Mouse (Mus musculus): ENCODE results near the gene Nwd2. TPM values are rescaled to one million over a fixed set of nuclear protein-coding genes. Genes with fewer than 3 reads are reported as not detected.

The Nwd2 gene
- polyA plus RNA-seq, 1 experiment from 2014 or later, result 0.23 TPM

DNA sequence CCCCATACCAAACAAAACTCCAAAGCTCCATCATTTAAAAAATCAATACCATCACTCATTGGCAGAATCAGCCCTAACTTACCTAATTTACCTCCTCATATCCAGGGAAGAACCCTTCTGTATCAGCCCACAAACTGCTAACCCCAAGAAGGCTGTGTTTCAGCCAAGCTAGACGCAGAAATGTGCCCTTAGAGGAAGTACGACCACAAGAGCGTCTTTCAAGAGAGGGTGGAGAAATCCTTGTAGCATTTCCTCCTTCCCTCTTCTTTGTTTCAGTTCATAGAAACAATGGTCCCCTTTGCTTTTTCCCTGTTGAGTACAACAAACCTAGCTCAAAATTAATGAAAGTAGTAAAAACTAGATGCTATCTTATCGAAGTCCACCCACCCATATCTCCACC lies 182.2 kb downstream of the Nwd2 start:
- no peaks in the 10 kb centered on the region for H3K27me3 ChIP-seq (replicated peaks; ENCODE audit: control insufficient read depth, insufficient read depth, low read length)
- H3K4me3 ChIP-seq (ENCODE audit: low read length), result no peak overlapping the region
- no peak overlapping the region for H3K4me2 ChIP-seq (ENCODE audit: low read depth, low read length)
- H3K9ac ChIP-seq (ENCODE audit: low read depth, low read length), result no peak overlapping the region
- WGBS, result 60% methylated on average over 4 of the region's 4 CpGs
- peaks cover 29% of the 10 kb centered on the region for H3K4me1 ChIP-seq (ENCODE audit: control insufficient read depth, insufficient read depth, low read length)
- no peak for ATAC-seq
- H3K9me3 ChIP-seq (ENCODE audit: control insufficient read depth, low read length), result no peaks in the 10 kb centered on the region
- no peaks in the 10 kb centered on the region for H3K36me3 ChIP-seq (ENCODE audit: control insufficient read depth, insufficient read depth, low read length)
- H3K27ac ChIP-seq (ENCODE audit: low read length), result 0 out of 2 replicates have a peak overlapping the region, but pooled peaks have one; percentile 25

DNA sequence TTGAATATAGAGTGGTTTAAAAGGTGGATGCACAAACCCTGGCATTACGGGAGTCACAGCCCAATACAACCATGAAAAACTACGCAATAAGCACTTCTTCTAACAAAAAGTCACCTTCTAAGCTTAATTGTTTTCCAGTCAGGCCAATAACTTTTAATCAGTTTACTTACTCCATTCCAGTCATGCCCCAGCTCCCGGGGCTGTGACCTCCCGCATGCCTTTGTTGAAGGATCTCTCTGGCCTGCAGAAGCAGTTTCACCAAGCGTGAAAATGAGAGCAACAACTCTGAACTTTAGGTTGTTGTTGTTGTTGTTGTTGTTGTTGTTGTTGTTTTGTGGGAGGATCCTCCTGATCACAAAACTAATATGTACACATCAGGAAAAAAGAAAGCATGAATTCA lies 185.1 kb downstream of the Nwd2 start:
- Histone ChIP-seq H3K27ac (ENCODE audit: low read length) (no peak overlapping the region), H3K4me3 (ENCODE audit: low read length) (no peak overlapping the region), H3K4me1 (ENCODE audit: control insufficient read depth, insufficient read depth, low read length) (peaks cover 6% of the 10 kb centered on the region), H3K9me3 (ENCODE audit: control insufficient read depth, low read length) (no peaks in the 10 kb centered on the region), H3K27me3 (replicated peaks; ENCODE audit: control insufficient read depth, insufficient read depth, low read length) (no peaks in the 10 kb centered on the region), H3K9ac (ENCODE audit: low read depth, low read length) (no peak overlapping the region), H3K36me3 (ENCODE audit: control insufficient read depth, insufficient read depth, low read length) (no peaks in the 10 kb centered on the region), H3K4me2 (ENCODE audit: low read depth, low read length) (no peak overlapping the region)
- ATAC-seq, result no peak
- WGBS, result 53% methylated on average over 5 of the region's 5 CpGs

DNA sequence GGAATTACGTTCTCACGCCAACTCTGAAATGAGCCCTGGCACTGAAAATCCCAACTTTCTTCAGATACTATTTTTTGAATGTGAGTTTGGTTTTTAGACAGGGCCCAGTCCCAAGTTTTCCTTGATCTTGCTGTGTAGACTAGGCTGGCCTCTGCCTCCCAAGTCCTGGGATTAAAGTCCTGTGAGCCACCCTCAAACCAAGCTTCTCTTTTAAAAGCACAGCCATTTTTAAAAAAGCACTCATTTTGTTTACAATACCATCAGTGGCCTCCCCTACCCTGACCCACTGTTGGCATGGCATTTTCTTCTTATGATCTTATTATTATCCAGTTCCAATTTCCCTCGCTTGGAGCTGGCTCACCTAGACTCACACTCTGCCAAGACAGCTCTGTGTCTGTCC lies 185.5 kb downstream of the Nwd2 start:
- no peaks in the 10 kb centered on the region for H3K9me3 ChIP-seq (ENCODE audit: control insufficient read depth, low read length)
- H3K4me2 ChIP-seq (ENCODE audit: low read depth, low read length), result no peak overlapping the region
- H3K4me1 ChIP-seq (ENCODE audit: control insufficient read depth, insufficient read depth, low read length), result peaks cover 8% of the 10 kb centered on the region
- H3K36me3 ChIP-seq (ENCODE audit: control insufficient read depth, insufficient read depth, low read length), result no peaks in the 10 kb centered on the region
- H3K27me3 ChIP-seq (replicated peaks; ENCODE audit: control insufficient read depth, insufficient read depth, low read length), result no peaks in the 10 kb centered on the region
- no peak overlapping the region for H3K4me3 ChIP-seq (ENCODE audit: low read length)
- no peak overlapping the region for H3K9ac ChIP-seq (ENCODE audit: low read depth, low read length)
- 83% methylated on average over 3 of the region's 3 CpGs for WGBS
- no peak for ATAC-seq
- no peak overlapping the region for H3K27ac ChIP-seq (ENCODE audit: low read length)

DNA sequence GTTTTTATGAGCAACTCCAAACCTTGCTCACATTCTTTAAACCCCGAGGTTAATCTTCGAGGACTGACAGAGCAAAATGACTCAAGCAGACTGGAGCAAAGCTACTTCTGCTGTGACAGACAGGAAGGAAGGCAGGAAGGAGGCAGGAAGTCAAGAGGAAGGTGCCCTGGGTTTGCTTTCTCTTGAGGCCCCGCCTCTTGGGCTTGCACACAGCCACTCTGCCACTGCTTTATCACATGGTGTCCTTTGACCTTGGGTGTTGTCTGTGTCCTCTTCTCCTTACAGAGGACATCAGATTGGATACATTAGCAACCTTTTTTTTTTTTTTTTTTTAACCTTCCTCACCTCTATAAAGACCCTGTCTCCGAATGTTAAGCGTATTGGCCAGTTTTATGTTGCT lies 188.2 kb downstream of the Nwd2 start:
- Histone ChIP-seq H3K27ac (ENCODE audit: low read length) (no peak overlapping the region), H3K4me2 (ENCODE audit: low read depth, low read length) (no peak overlapping the region), H3K4me1 (ENCODE audit: control insufficient read depth, insufficient read depth, low read length) (peaks cover 2% of the 10 kb centered on the region; the same call in 1 of the 2 replicates), H3K9ac (ENCODE audit: low read depth, low read length) (no peak overlapping the region), H3K27me3 (replicated peaks; ENCODE audit: control insufficient read depth, insufficient read depth, low read length) (no peaks in the 10 kb centered on the region), H3K36me3 (ENCODE audit: control insufficient read depth, insufficient read depth, low read length) (no peaks in the 10 kb centered on the region), H3K9me3 (ENCODE audit: control insufficient read depth, low read length) (no peaks in the 10 kb centered on the region), H3K4me3 (ENCODE audit: low read length) (no peak overlapping the region)
- WGBS, result 61% methylated on average over 5 of the region's 5 CpGs
- peak; percentile 73 for ATAC-seq

DNA sequence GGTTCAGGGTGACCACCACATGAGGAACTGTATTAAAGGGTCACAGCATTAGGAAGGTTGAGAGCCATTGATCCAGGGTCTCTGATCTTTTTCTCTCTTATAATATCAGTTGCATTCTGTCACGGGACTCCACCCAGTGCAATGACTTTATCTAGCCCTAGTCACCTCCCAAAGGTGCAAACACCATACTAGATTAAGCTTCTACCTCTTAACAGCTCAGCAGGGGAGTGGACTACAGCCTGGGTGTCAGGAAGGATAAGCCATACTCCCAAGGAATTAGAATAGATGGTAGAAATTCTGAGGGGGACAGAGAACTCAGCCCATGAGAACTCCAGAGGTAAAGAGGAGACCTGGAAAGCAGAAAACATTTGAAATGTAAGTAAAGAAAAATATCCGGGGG lies 188.9 kb downstream of the Nwd2 start:
- H3K27me3 ChIP-seq (replicated peaks; ENCODE audit: control insufficient read depth, insufficient read depth, low read length), result no peaks in the 10 kb centered on the region
- 0 out of 2 replicates have a peak, but pooled peaks have one; percentile 32 for ATAC-seq

DNA sequence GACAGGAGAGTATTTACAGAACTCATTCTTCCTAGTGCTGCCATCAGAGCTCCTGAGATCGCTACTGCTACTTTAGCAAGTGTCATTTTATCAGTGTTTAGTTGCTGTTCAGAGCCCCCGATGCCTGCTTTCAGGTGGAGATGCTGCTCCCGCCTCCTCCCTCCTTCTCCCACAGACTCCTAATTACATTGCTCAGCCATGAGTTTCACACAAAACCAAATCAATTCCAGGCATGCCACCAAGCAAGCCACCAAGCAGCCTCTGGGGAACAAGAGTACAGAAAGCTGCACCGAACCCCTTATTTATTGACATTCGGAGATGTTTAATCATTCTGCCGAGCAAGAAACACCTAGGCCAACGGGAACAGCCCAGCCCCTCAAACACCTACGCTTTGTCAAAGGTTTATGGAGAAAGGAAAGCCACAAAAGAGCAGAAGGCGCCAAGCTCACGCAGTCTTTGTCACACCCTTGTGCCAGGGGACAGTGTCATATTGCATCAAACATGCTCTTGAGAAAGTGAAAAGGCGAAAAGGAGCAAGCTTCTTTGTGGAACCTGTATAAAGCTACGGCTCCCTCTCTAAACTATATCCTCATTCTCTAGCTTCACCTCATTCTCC lies 191.0 kb downstream of the Nwd2 start:
- Histone ChIP-seq H3K27me3 (replicated peaks; ENCODE audit: control insufficient read depth, insufficient read depth, low read length) (no peaks in the 10 kb centered on the region), H3K9me3 (ENCODE audit: control insufficient read depth, low read length) (peaks cover 3% of the 10 kb centered on the region; the same call in 1 of the 2 replicates), H3K4me2 (ENCODE audit: low read depth, low read length) (no peak overlapping the region), H3K4me3 (ENCODE audit: low read length) (no peak overlapping the region), H3K9ac (ENCODE audit: low read depth, low read length) (no peak overlapping the region), H3K4me1 (ENCODE audit: control insufficient read depth, insufficient read depth, low read length) (peaks cover 5% of the 10 kb centered on the region; the same call in 1 of the 2 replicates), H3K27ac (ENCODE audit: low read length) (no peak overlapping the region), H3K36me3 (ENCODE audit: control insufficient read depth, insufficient read depth, low read length) (no peaks in the 10 kb centered on the region)
- WGBS, result 57% methylated on average over 12 of the region's 12 CpGs
- ATAC-seq, result no peak

More for the DNA sequence above, 188.9 kb downstream of the Nwd2 start:
- Histone ChIP-seq H3K4me3 (ENCODE audit: low read length) (no peak overlapping the region), H3K4me1 (ENCODE audit: control insufficient read depth, insufficient read depth, low read length) (peaks cover 5% of the 10 kb centered on the region; the same call in 1 of the 2 replicates), H3K27ac (ENCODE audit: low read length) (no peak overlapping the region), H3K4me2 (ENCODE audit: low read depth, low read length) (no peak overlapping the region), H3K36me3 (ENCODE audit: control insufficient read depth, insufficient read depth, low read length) (no peaks in the 10 kb centered on the region), H3K9ac (ENCODE audit: low read depth, low read length) (no peak overlapping the region), H3K9me3 (ENCODE audit: control insufficient read depth, low read length) (no peaks in the 10 kb centered on the region)
- WGBS, result 82% methylated on average over 2 of the region's 2 CpGs

DNA sequence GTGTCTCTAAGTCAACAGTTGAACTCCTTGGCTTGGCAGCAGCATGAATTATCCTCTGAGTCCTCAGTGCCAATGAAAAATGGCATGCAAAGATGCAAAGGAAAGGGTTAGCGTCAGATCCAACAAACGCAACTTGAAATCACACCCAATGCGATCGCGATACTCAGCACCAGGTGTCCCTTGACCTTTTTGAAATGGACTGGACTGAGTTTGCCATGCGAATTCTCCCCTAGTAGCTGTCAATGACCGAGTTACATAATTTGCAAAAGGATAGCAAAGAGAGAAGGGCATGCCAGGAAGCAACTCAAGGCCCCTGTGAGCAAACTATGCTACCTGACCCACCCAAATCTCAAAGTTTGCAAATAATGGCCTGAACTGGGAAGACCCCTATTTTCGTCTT lies 198.2 kb downstream of the Nwd2 start:
- Histone ChIP-seq H3K4me1 (ENCODE audit: control insufficient read depth, insufficient read depth, low read length) (peaks cover 5% of the 10 kb centered on the region; the same call in 1 of the 2 replicates), H3K9ac (ENCODE audit: low read depth, low read length) (peak overlapping the region; percentile 50; the same call in 1 of the 2 replicates), H3K4me2 (ENCODE audit: low read depth, low read length) (peak overlapping the region; percentile 41; the same call in 1 of the 2 replicates), H3K27ac (ENCODE audit: low read length) (peak overlapping the region; percentile 89), H3K4me3 (ENCODE audit: low read length) (peak overlapping the region; percentile 23), H3K27me3 (replicated peaks; ENCODE audit: control insufficient read depth, insufficient read depth, low read length) (no peaks in the 10 kb centered on the region), H3K36me3 (ENCODE audit: control insufficient read depth, insufficient read depth, low read length) (peaks cover 6% of the 10 kb centered on the region; the same call in 1 of the 2 replicates), H3K9me3 (ENCODE audit: control insufficient read depth, low read length) (peaks cover 10% of the 10 kb centered on the region; the same call in 1 of the 2 replicates)
- peak; percentile 48; the same call in 1 of the 2 replicates for ATAC-seq
- 72% methylated on average over 8 of the region's 8 CpGs for WGBS

DNA sequence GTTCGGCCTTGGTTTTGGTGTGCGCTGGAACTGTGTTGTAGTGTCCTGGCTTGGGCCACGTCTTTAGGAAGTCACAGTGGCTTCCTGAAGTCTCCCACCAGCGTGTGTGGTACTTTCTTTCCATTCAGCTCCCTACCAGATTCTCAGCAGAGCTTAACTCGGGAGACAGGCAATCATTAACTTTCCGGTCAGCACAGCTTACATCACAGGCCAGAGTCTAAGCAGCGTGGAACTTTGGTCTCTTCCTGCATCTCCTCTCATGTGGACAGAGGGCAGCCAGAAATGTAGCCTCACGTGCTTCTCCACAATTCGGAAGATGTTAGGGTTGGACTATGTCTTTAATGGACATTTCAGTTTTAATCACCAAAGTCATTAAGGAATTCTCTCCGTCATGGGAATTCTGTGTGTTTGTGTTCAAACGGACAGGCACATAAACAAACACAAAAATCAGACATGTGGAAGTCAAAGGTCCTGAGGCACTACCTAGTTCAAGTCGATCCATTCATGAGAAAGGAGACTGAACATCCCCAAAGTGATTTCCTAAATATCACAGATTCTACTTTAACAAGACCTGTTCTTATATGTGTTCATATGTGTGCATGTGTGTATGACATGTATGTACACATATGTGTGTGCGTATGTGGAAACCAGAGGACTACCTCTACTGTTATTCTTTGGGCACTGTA lies 198.8 kb downstream of the Nwd2 start:
- 52% methylated on average over 13 of the region's 13 CpGs for WGBS
- H3K36me3 ChIP-seq (ENCODE audit: control insufficient read depth, insufficient read depth, low read length), result peaks cover 6% of the 10 kb centered on the region; the same call in 1 of the 2 replicates
- H3K4me1 ChIP-seq (ENCODE audit: control insufficient read depth, insufficient read depth, low read length), result 0 out of 2 replicates have a peak, but pooled peaks cover 2% of the 10 kb centered on the region
- H3K27ac ChIP-seq (ENCODE audit: low read length), result peak overlapping the region; percentile 89
- H3K27me3 ChIP-seq (replicated peaks; ENCODE audit: control insufficient read depth, insufficient read depth, low read length), result no peaks in the 10 kb centered on the region
- H3K4me3 ChIP-seq (ENCODE audit: low read length), result peak overlapping the region; percentile 23
- peak overlapping the region; percentile 50; the same call in 1 of the 2 replicates for H3K9ac ChIP-seq (ENCODE audit: low read depth, low read length)
- peak; percentile 99 for ATAC-seq
- H3K4me2 ChIP-seq (ENCODE audit: low read depth, low read length), result peak overlapping the region; percentile 41; the same call in 1 of the 2 replicates
- peaks cover 10% of the 10 kb centered on the region; the same call in 1 of the 2 replicates for H3K9me3 ChIP-seq (ENCODE audit: control insufficient read depth, low read length)

DNA sequence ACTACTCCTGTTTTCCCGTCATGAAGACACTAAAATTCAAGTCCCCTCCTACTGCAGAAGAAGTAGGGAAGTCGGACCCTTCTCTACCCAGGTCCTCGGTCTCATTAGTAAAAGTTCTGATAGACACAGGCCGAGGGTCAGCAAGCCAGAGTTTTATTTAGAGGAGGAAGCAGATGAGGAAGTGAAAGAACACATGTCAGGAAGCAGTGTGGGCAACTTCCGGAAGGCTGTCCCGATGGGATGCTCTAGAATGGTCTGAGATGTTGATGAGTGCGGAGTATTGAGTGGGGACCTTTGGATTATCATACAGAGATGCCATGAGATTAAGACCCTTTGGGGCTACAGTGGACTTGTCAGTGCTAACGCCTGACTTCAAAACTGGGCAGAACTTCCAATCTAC lies 210.0 kb downstream of the Nwd2 start:
- no peaks in the 10 kb centered on the region for H3K9me3 ChIP-seq (ENCODE audit: control insufficient read depth, low read length)
- WGBS, result 88% methylated on average over 8 of the region's 8 CpGs
- H3K27me3 ChIP-seq (replicated peaks; ENCODE audit: control insufficient read depth, insufficient read depth, low read length), result no peaks in the 10 kb centered on the region
- H3K27ac ChIP-seq (ENCODE audit: low read length), result no peak overlapping the region
- H3K36me3 ChIP-seq (ENCODE audit: control insufficient read depth, insufficient read depth, low read length), result no peaks in the 10 kb centered on the region
- H3K4me1 ChIP-seq (ENCODE audit: control insufficient read depth, insufficient read depth, low read length), result no peaks in the 10 kb centered on the region
- no peak overlapping the region for H3K4me3 ChIP-seq (ENCODE audit: low read length)
- ATAC-seq, result no peak
- H3K9ac ChIP-seq (ENCODE audit: low read depth, low read length), result no peak overlapping the region
- no peak overlapping the region for H3K4me2 ChIP-seq (ENCODE audit: low read depth, low read length)
